Mouse (Mus musculus) small intestine, adult 2 months (tissue): ENCODE results near the gene Rgma. TPM values are rescaled to one million over a fixed set of nuclear protein-coding genes. Genes with fewer than 3 reads are reported as not detected.

ENCODE experiments used
- H3K27ac ChIP-seq: fragments of 200-500 bp; 2 replicates; pipeline ENCODE4 v1.5.1; 2012; ENCODE audit warnings: low read depth, low read length, control low read depth, inconsistent platforms; ENCODE audit not compliant: insufficient read depth
- H3K27me3 ChIP-seq: fragments of 200-500 bp; 2 replicates; pipeline ENCODE4 v1.6.1; 2012; ENCODE audit warnings: mild to moderate bottlenecking, moderate library complexity, low read length, inconsistent platforms; ENCODE audit not compliant: control insufficient read depth, insufficient read depth
- H3K36me3 ChIP-seq: fragments of 200-500 bp; 2 replicates; pipeline ENCODE4 v1.6.1; 2012; ENCODE audit warnings: mild to moderate bottlenecking, low read length, control low read depth, inconsistent platforms; ENCODE audit not compliant: control insufficient read depth, insufficient read depth
- H3K4me1 ChIP-seq: fragments of 200-500 bp; 2 replicates; pipeline ENCODE4 v1.6.1; 2012; ENCODE audit warnings: low read length, inconsistent platforms, mixed read lengths; ENCODE audit not compliant: control insufficient read depth, insufficient read depth, insufficient read length
- H3K4me3 ChIP-seq: fragments of 200-500 bp; 2 replicates; pipeline ENCODE4 v1.5.1; 2012; ENCODE audit warnings: low read depth, mild to moderate bottlenecking, control low read depth, inconsistent platforms, low read length, moderate library complexity
- CTCF ChIP-seq: fragments of 200-500 bp; IDR thresholded peaks from 2 replicates; pipeline ENCODE4 v1.5.1; 2012; ENCODE audit warnings: low read depth, mild to moderate bottlenecking, control low read depth, inconsistent platforms, low read length, moderate library complexity, mixed read lengths; ENCODE audit not compliant: insufficient replicate concordance, insufficient read length; ENCODE audit errors: extremely low read depth
- POLR2A ChIP-seq: fragments of 200-500 bp; IDR thresholded peaks from 2 replicates; pipeline ENCODE4 v1.6.1; 2012; ENCODE audit warnings: low read depth, mild to moderate bottlenecking, control low read depth, inconsistent platforms, low read length, moderate library complexity
- WGBS: fragments of 180-500 bp; shearing (Covaris S2); methylation state at CpG from one replicate; pipeline ENCODE4 v1.1.7; 2018; 5-methylcytosine and 5-hydroxymethylcytosine counted together
- polyA plus RNA-seq: library from polyadenylated mRNA; depleted of rRNA; stranded (reverse); fragments of >200 nt; gene quantifications from 2 replicates; pipeline ENCODE4 v1.2.3, GENCODE M21; 2012

Gene Rgma
- polyA plus RNA-seq, 1 experiment, result 11.1 TPM

DNA sequence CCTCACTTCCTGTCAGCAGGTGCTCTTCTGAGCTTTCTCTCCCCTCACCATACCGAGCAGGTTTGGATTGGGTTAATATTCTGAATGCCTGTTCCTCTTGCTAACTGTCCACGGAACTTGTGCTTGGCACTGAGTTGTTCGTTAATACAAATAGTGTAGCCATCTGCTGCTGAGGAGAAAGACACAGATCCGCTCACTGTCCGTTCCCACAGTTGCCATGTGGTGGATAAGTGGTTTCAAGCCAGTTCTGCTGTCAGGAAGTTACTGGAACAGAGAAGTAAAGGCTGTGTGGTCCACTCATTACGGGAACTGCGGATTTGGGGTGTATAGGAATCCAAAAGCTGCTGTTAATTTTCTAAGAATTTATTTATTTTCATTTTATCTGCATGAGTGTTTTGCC lies 7.5 kb downstream of the Rgma start:
- H3K4me3 ChIP-seq, result no peak overlapping the region
- TF ChIP-seq CTCF, result no peak
- no peak for TF ChIP-seq POLR2A
- 66% methylated on average over 7 of the region's 7 CpGs for WGBS

GRCm38 (mm10) chr7:73388866-73389265 lies 13.6 kb downstream of the Rgma start:
- 81% methylated on average over 2 of the region's 2 CpGs for WGBS
- Histone ChIP-seq H3K4me3 (no peak overlapping the region), H3K27me3 (peaks cover 34% of the 10 kb centered on the region), H3K27ac (no peak overlapping the region), H3K4me1 (no peaks in the 10 kb centered on the region; the same call in 1 of the 2 replicates), H3K36me3 (no peaks in the 10 kb centered on the region)
- TF ChIP-seq CTCF, result no peak
- TF ChIP-seq POLR2A, result no peak

More for the DNA sequence above, 7.5 kb downstream of the Rgma start:
- peaks cover 3% of the 10 kb centered on the region; the same call in 1 of the 2 replicates for H3K27me3 ChIP-seq
- no peaks in the 10 kb centered on the region for H3K36me3 ChIP-seq
- no peaks in the 10 kb centered on the region for H3K4me1 ChIP-seq
- H3K27ac ChIP-seq, result no peak overlapping the region

- Histone ChIP-seq H3K36me3 (no peaks in the 10 kb centered on the region), H3K4me1 (no peaks in the 10 kb centered on the region; the same call in 1 of the 2 replicates), H3K27ac (no peak overlapping the region), H3K27me3 (peaks cover 34% of the 10 kb centered on the region), H3K4me3 (no peak overlapping the region)
- 36% methylated on average over 9 of the region's 9 CpGs for WGBS
- TF ChIP-seq POLR2A (no peak), CTCF (no peak)
Observed at GRCm38 (mm10) chr7:73389419-73389818, 14.1 kb downstream of the Rgma start.

DNA sequence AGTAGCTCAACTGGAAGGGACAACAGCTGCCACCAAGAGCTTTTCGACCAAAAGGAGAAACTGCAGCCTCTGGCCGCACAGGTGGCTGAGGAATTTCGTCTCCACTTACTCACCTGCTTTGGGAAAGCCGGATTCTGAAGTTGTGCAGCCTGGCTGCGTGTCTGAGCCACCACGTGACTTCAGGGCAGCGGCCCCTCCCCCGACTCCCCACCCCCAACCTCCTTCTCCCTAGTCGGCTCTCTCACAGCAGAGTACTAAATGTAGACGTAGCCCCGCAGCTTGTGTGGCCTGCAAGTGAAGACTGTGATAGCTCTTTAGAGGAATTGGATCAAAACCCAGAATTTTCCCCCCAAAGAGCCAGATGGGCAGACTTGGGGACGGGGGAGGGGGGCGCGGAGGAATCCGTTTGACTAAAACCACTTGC lies 14.6 kb downstream of the Rgma start:
- Histone ChIP-seq H3K4me3 (no peak overlapping the region), H3K36me3 (no peaks in the 10 kb centered on the region), H3K27me3 (peaks cover 34% of the 10 kb centered on the region), H3K27ac (no peak overlapping the region), H3K4me1 (no peaks in the 10 kb centered on the region; the same call in 1 of the 2 replicates)
- 16% methylated on average over 15 of the region's 15 CpGs for WGBS
- no peak for TF ChIP-seq POLR2A
- TF ChIP-seq CTCF, result no peak

- no peak for TF ChIP-seq CTCF
- no peak for TF ChIP-seq POLR2A
- Histone ChIP-seq H3K27me3 (peaks cover 34% of the 10 kb centered on the region), H3K27ac (no peak overlapping the region), H3K4me1 (no peaks in the 10 kb centered on the region; the same call in 1 of the 2 replicates), H3K4me3 (peak overlapping the region; percentile 20), H3K36me3 (no peaks in the 10 kb centered on the region)
- 18% methylated on average over 18 of the region's 18 CpGs for WGBS
Observed at GRCm38 (mm10) chr7:73390426-73391001, 15.2 kb downstream of the Rgma start.

DNA sequence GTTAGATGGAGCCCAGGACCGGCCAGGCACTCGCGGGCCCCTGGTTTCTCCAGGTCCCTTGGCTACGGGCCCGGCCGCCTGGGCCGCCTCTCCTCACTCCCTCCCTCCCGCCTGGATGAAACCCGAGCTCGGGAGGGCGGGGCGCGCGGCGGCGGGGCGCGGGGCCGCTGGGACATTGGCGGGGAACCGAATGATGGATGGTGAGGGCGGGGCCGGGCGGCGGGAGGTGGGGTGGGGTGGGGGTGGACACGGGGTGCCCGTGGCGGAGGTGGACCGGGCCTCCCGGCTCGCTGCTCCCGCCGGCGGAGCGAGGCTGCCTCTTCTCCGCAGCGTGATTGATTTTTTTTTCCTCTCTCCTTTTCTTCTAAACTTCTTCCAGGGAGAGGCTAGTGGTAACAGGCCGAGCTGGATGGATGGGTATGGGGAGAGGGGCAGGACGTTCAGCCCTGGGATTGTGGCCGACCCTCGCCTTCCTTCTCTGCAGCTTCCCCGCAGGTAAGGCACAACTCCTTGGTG lies 15.8 kb downstream of the Rgma start:
- no peaks in the 10 kb centered on the region; the same call in 1 of the 2 replicates for H3K4me1 ChIP-seq
- H3K27ac ChIP-seq, result peak overlapping the region; percentile 29; the same call in 1 of the 2 replicates
- peak overlapping the region; percentile 62 for H3K4me3 ChIP-seq
- 2% methylated on average over 38 of the region's 42 CpGs for WGBS
- peaks cover 34% of the 10 kb centered on the region for H3K27me3 ChIP-seq
- TF ChIP-seq CTCF (no peak), POLR2A (no peak)
- no peaks in the 10 kb centered on the region for H3K36me3 ChIP-seq

- no peak for TF ChIP-seq POLR2A
- TF ChIP-seq CTCF, result no peak
- Histone ChIP-seq H3K27me3 (peaks cover 34% of the 10 kb centered on the region), H3K27ac (peak overlapping the region; percentile 29), H3K4me3 (peak overlapping the region; percentile 62), H3K4me1 (no peaks in the 10 kb centered on the region; the same call in 1 of the 2 replicates), H3K36me3 (no peaks in the 10 kb centered on the region)
- WGBS, result 2% methylated on average over 39 of the region's 39 CpGs
Observed at GRCm38 (mm10) chr7:73391518-73392321, 16.4 kb downstream of the Rgma start.
